Mouse (Mus musculus): Measurements from ENCODE around the gene Fancf.
A peak's percentile ranks its signal among the peaks of the same experiment; 100 is the strongest.

Gene Fancf

GRCm38 (mm10) chr7:51862097-51862492 is at the start of gene Fancf:
Gene Fancf (minus strand): TSS chr7:51862267.
- peak; percentile 96 for DNase-seq (ENCODE audit: low read depth, low spot score)

GRCm38 (mm10) chr7:51899066-51899465 is 37.0 kb upstream of the Fancf start:
- DNase-seq (ENCODE audit: low read depth, low spot score) = no peak

- peak; percentile 23 for DNase-seq (ENCODE audit: low read depth, low spot score)
Observed at GRCm38 (mm10) chr7:51894939-51895338, 32.9 kb upstream of the Fancf start.

GRCm38 (mm10) chr7:51894133-51894801 is 32.2 kb upstream of the Fancf start:
- DNase-seq (ENCODE audit: low read depth, low spot score) = no peak

- no peak for DNase-seq (ENCODE audit: low read depth, low spot score)
Observed at GRCm38 (mm10) chr7:51893008-51893407, 30.9 kb upstream of the Fancf start.

- DNase-seq (ENCODE audit: low read depth, low spot score) = no peak
Observed at GRCm38 (mm10) chr7:51892224-51892965, 30.3 kb upstream of the Fancf start.

- DNase-seq (ENCODE audit: low read depth, low spot score) = no peak
Observed at GRCm38 (mm10) chr7:51889601-51890000, 27.5 kb upstream of the Fancf start.

GRCm38 (mm10) chr7:51887678-51888567 is 25.9 kb upstream of the Fancf start:
- DNase-seq (ENCODE audit: low read depth, low spot score) = no peak

- DNase-seq (ENCODE audit: low read depth, low spot score) = no peak
Observed at GRCm38 (mm10) chr7:51885345-51885744, 23.3 kb upstream of the Fancf start.

GRCm38 (mm10) chr7:51880121-51880520 is 18.1 kb upstream of the Fancf start:
- DNase-seq (ENCODE audit: low read depth, low spot score) = no peak

- peak; percentile 73 for DNase-seq (ENCODE audit: low read depth, low spot score)
Observed at GRCm38 (mm10) chr7:51879136-51879723, 17.2 kb upstream of the Fancf start.

- DNase-seq (ENCODE audit: low read depth, low spot score) = peak; percentile 38
Observed at GRCm38 (mm10) chr7:51878730-51879129, 16.7 kb upstream of the Fancf start.

- no peak for DNase-seq (ENCODE audit: low read depth, low spot score)
Observed at GRCm38 (mm10) chr7:51876316-51876715, 14.2 kb upstream of the Fancf start.

GRCm38 (mm10) chr7:51872597-51872996 is 10.5 kb upstream of the Fancf start:
- DNase-seq (ENCODE audit: low read depth, low spot score) = no peak

- DNase-seq (ENCODE audit: low read depth, low spot score) = no peak
Observed at GRCm38 (mm10) chr7:51872041-51872440, 10.0 kb upstream of the Fancf start.

- DNase-seq (ENCODE audit: low read depth, low spot score) = no peak
Observed at GRCm38 (mm10) chr7:51867983-51868382, 5.9 kb upstream of the Fancf start.

GRCm38 (mm10) chr7:51865336-51865735 is 3.3 kb upstream of the Fancf start:
- no peak for DNase-seq (ENCODE audit: low read depth, low spot score)

- no peak for DNase-seq (ENCODE audit: low read depth, low spot score)
Observed at GRCm38 (mm10) chr7:51862842-51863241, 775 bp upstream of the Fancf start.

GRCm38 (mm10) chr7:51861250-51862096 is 594 bp downstream of the Fancf start, which contains the start of gene Gas2:
Gene Gas2 (plus strand): TSS chr7:51862015.
- peak; percentile 90 for DNase-seq (ENCODE audit: low read depth, low spot score)

- DNase-seq (ENCODE audit: low read depth, low spot score) = no peak
Observed at GRCm38 (mm10) chr7:51851890-51852507, 10.1 kb downstream of the Fancf start.

Measured in mesoderm, embryonic 11.5 days (tissue).